Mouse (Mus musculus) monocyte, adult 2 months (primary cell): ENCODE results near the gene Ywhah.
A peak's percentile ranks its signal among the peaks of the same experiment; 100 is the strongest.
"Not testable (repeated sequence)": the region's sequence is repeated elsewhere in the genome, so short reads cannot be mapped to it uniquely, and the experiment has no call there.

Source experiments
- DNase-seq, 2 experiments: peaks; one replicate each; pipeline ENCODE4 v3.0.0; 2022; ENCODE audit warnings: low spot score in 2 of 2, low read depth in 1 of 2

Gene Ywhah

DNA sequence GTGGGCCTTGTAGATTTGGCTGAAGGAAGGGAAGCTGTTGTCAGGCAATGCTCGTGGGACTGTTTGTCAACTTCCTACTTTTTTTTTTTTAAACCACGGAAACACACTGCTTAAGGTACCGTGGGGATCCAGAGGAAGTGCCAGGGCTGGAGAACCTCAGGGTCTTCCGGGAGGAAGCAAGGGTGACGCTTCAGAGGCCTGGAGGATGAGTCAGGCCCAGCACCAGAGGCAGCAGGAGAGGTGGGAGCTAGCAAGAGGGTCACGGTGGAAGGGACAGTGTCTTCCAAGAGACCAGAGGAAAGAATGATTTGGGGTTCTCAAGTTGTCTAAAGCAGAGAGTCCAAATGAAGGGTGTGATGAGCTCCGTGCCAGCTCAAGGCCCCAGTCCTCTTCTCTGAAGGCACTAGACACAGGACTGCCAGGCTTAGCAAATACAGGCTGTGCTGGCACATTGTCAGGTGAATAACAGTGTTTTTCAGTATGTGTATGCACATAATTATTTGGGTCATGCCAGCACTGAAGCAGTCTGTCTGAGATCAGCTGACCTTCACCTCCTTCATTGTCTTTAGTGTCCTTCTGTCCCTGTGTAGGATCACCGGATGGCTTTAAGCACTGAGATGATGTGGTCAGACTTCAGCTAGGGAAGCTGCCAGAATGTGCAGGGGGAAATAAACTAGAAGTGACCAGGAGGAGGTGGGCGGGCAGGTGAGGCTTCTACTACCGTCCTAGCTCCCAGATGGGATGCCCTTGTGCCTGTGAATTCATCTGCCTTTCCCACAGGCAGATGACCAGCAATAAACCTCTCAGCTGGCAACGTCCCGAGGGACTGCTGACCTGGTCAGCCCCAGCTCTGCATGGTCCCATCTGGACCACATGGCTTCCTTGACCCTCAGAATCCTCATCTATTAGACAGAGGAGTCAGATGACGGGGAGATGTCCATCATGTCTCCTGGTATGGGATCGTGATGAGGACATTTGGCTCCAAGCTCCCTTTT lies 8.5 kb upstream of the Ywhah start:
- peak; percentile 38 to 39 for DNase-seq

DNA sequence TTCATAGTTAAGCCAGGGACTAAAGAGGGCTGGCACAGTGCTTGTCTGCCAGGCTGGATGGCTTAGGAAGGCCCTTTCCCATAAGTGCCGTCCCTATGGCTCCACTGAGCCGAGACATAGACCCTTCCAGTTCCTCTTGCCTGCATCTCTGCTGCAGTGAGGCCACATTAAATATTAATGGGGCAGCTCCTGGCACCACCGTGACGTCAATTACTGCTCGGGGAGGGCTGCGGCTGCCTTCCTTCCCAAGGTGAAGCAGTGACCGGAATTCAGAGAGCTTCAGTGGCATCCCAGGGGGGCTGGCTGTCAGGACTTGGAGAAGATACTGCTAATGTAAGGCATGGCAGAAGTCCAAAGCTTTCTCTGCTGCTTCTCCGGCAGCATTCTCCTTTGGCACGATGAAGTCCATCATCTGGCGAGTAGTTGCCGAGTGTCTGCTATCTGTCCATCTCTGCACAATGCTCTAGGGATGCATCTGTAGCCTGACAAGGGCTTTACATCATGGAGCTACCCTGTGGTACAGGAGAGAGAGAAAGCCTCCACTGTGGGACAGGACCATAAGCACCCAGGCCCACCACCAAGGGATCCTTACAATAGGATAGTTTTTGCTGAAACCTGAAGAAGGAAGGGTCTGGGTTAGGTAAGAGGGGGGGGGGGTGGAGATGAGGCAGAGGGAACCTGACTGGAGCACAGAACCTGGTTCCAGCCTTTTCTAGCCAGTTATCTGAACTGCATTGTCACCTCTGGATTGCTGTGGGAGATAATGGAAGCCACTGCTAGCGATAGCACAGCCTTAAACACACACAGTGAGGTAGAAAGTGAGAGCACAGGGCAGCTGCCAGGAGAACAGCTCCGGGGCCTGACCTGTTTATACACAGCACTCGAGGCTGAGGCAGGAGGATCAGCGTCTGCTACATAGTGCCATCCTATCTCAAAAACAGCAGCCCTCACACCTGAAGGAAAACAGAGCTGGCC lies 7.2 kb upstream of the Ywhah start:
- no peak for DNase-seq

GRCm38 (mm10) chr5:33014096-33014495 lies 4.5 kb upstream of the Ywhah start:
- DNase-seq = no peak

DNA sequence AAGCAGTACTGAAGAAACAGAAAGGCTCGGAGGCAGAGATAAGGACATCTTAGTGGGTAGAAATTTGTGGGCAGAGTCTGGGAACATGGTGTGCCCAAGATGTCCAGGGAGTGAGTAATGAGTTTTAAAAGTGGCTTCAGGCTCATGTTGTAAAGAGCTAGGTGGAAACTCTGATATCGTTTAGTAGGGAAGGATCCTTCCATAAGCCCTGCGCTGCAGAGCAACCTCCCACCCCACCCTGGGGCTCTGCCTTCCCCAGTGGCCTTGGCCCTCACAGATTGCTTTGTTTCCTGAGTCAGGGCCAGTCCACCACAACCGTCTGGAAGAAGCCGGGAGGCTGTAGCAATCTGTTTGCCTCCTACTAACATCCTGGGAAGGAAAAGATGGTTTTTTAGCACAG lies 3.0 kb upstream of the Ywhah start:
- DNase-seq = no peak

DNA sequence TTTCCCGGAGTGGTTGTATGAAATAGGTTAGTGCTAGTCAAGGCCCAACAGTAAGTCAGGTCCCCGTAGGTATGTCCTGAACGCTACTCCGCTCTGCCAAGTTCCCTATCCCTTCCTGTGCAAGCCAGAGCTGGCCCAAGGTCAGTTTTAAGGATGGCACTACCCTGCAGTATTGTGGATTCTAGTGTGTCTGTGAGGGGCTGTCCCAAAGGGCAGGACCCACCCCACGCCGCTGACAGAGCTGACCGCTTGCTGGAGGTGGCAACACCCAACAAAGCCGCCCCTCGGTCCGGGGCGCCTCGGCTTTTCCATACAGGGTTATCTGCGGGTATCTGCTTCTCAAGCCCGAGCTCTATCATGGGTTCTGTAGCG lies 441 bp upstream of the Ywhah start:
- DNase-seq = no peak

- DNase-seq = no peak
Observed at GRCm38 (mm10) chr5:33019426-33019821, 808 bp downstream of the Ywhah start.

GRCm38 (mm10) chr5:33021622-33022021 lies 3.0 kb downstream of the Ywhah start:
- DNase-seq = no peak

DNA sequence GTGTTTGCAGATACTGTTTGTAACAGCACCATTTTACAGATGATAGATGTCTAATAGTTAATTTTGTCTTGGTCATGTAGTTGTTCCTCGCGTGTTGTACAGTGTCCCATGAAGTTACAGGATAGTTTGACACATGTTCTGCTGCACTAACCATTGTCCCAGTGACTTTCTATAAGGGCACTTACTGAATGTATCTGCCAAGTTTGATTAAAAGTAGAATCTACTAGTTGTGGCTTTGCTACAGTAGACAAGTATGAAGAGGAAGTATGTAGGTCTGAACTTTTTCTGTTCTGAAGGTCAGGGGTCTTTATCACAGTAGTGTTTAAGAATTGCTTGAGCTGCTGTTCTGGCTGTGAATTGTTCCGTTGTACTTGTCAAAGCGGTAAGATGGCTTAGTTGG lies 4.7 kb downstream of the Ywhah start:
- DNase-seq = no peak

- DNase-seq = no peak
Observed at GRCm38 (mm10) chr5:33024474-33024873, 5.9 kb downstream of the Ywhah start.

DNA sequence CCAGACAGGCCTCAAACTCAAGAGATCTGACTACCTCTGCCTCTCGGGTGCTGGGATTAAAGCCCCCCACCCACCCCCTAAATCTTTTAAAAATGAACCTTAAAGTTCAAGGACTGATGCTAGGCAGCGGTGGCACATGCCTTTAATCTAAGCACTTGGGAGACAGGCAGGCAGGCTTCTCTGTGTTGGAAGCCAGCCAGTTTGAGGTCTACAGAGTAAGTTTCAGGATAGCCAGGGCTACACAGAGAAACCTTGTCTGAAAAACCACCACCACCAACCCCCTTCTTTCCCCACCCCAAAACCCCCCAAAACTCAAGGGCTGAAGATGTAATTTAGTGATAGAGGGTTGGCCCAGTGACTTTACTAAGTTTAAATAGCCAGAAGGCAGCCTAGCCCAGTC lies 10.0 kb downstream of the Ywhah start:
- no peak for DNase-seq

GRCm38 (mm10) chr5:33030425-33031175 lies 12.0 kb downstream of the Ywhah start:
- no peak for DNase-seq

GRCm38 (mm10) chr5:33032036-33032773 lies 13.6 kb downstream of the Ywhah start:
- DNase-seq = no peak

GRCm38 (mm10) chr5:33033121-33033520 lies 14.5 kb downstream of the Ywhah start:
- DNase-seq = peak in 1 of 2 experiments; percentile 48

- not testable (repeated sequence) for DNase-seq
Observed at GRCm38 (mm10) chr5:33033633-33034032, 15.0 kb downstream of the Ywhah start.

GRCm38 (mm10) chr5:33034100-33034499 lies 15.5 kb downstream of the Ywhah start:
- DNase-seq = no peak

DNA sequence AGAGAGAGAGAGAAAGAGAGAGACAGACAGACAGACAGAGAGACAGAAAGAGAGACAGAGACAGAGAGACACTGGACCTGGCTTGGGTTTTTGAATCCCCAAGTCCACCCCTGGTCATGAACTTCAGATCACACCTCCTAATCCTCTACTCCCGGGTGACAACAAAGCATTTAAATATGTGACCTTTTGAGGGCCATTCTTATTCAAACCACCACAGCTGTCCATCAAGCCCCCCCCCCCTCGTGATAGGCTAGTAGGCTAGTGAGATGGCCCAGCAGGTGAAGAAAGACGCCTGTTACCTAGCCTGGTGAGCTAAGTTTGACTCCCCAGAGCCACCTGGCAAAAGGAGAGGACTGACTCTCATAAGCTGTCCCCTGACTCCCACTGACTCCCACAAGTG lies 16.3 kb downstream of the Ywhah start:
- DNase-seq = no peak

DNA sequence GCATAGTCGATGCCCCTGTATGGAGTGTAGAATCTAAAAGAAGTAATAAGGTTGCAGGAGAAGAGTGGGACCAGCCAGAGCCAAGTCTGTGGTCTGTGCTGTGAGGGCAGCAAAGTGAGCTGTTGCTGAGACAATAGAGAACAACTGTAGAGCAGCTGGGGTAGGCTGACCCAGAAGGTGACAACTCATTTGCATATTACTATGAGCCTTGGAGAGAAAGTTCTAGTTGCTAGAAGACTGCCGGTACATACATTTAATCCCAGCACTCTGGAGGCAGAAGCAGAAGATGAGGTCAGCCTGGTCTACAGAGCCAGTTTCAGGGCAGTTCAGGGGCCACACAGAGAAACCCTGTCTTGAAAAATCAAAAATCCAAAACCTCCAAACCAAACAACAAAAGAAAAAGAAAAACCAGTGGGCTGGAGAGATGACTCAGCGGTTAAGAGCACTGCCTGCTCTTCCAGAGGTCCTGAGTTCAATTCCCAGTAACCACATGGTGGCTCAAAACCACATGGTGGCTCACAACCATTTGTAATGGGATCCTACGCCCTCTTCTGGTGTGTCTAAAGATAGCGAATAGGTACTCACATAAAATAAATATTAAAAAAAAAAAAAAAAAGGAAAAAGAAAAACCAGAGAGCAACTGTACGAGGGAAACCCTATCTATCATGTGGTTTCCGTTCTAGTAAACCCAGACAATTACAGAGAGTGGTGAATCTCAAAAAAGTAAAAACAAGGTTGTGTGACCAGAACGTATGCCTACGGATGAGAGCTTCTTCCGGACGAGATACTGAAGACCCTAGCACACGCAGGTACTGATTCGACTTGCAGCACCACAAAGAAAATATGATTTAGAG lies 20.3 kb downstream of the Ywhah start:
- DNase-seq = no peak

- DNase-seq = peak in 1 of 2 experiments; percentile 36
Observed at GRCm38 (mm10) chr5:33039510-33039911, 20.9 kb downstream of the Ywhah start.

- DNase-seq = not testable (repeated sequence)
Observed at GRCm38 (mm10) chr5:33040735-33041134, 22.1 kb downstream of the Ywhah start.
